Mouse (Mus musculus): Measurements from ENCODE around the gene Brpf3. TPM values are rescaled to one million over a fixed set of nuclear protein-coding genes. Genes with fewer than 3 reads are reported as not detected.

The Brpf3 gene
- polyA plus RNA-seq, 1 experiment from 2014 or later, result 9.1 TPM

DNA sequence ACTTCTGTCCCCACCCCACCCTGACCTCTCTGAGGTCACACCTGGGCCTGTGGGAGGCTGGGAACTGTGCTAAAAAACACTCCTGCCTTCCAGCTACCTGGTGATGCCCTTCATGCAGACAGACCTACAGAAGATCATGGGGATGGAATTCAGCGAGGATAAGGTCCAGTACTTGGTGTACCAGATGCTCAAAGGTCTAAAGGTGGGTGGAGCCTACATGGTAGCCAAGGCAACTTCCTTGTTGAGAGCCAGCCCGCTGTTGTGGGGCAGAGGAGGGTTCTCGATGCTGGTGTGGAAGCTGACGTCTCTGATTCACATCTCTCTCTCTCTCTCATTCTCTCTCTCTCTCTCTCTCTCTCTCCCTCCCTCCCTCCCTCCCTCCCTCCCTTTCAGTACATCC, 25.7 kb upstream of the Brpf3 start:
- Histone ChIP-seq H3K27ac (replicated peaks) (no peak overlapping the region), H3K36me3 (replicated peaks) (peaks cover 4% of the 10 kb centered on the region; the same call in 1 of the 2 replicates), H3K4me1 (peaks cover 3% of the 10 kb centered on the region), H3K4me3 (no peak overlapping the region), H3K9me3 (no peaks in the 10 kb centered on the region), H3K27me3 (replicated peaks; ENCODE audit: low read depth, poor library complexity, severe bottlenecking) (peaks cover 23% of the 10 kb centered on the region)
- WGBS, result 88% methylated on average over 4 of the region's 4 CpGs
- no peak for DNase-seq (ENCODE audit: low spot score)

DNA sequence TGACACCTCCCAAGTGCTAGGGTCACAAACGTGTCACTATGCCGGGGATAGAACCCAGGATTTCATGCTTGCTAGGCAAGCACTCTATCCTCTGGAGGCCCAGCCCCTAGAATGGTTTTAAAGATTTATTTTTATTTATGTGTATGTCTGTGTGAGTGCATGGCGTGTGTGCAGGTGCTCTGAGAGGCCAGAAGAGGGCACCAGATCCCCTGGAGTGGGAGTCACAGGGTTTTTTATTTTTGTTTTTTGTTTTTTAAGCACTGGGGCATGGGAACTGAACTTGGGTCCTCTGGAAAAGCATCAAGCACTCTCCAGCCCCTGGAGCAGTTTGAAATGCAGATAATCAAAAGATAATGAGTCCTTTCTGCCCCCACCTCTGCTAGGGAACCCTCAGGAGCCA, 24.1 kb upstream of the Brpf3 start:
- WGBS, result 90% methylated on average over 3 of the region's 3 CpGs
- Histone ChIP-seq H3K27ac (replicated peaks) (0 out of 2 replicates have a peak overlapping the region, but pooled peaks have one; percentile 37), H3K9me3 (no peaks in the 10 kb centered on the region)

DNA sequence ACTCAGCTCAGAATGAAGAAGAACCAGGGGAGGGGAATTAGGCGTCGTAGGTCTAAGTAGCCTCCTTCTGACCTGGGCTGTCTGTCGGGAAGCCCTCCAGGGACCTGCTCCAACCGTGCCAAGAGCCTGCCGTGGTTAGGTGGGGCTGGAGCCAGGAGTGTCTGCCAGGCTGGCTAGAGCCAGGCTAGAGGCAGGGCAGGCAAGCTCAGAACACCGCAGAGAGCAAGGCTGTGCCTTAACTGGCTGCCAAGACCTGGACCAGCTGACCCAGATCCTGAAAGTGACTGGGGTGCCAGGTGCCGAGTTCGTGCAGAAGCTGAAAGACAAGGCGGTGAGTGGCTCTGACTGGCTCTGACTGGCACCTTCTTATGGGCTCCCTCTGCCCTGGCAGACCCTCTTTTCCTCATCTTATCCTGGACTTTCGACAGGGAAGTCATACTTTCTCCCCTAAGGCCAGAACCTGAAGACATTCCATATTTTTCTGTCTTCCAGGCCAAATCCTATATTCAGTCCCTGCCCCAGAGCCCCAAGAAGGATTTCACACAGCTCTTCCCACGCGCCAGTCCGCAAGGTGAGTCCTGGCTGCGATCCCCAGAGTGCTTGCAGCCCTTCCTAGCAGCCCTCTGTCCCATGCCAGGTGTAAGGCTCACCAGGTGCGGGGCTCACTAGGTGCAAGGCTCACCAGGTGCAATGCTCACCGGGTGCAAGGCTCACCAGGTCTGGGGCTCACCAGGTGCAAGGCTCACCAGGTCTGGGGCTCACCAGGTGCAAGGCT, 23.5 kb upstream of the Brpf3 start:
- H3K27me3 ChIP-seq (replicated peaks; ENCODE audit: low read depth, poor library complexity, severe bottlenecking), result peaks cover under 1% of the 10 kb centered on the region; the same call in 1 of the 2 replicates
- DNase-seq (ENCODE audit: low spot score), result no peak
- WGBS, result 89% methylated on average over 16 of the region's 16 CpGs
- peaks cover 4% of the 10 kb centered on the region; the same call in 1 of the 2 replicates for H3K36me3 ChIP-seq (replicated peaks)
- peaks cover 10% of the 10 kb centered on the region for H3K4me1 ChIP-seq
- no peak overlapping the region for H3K4me3 ChIP-seq
- no peaks in the 10 kb centered on the region for H3K9me3 ChIP-seq
- H3K27ac ChIP-seq (replicated peaks), result 0 out of 2 replicates have a peak overlapping the region, but pooled peaks have one; percentile 37

More for the DNA sequence above, 24.1 kb upstream of the Brpf3 start:
- Histone ChIP-seq H3K4me1 (peaks cover 10% of the 10 kb centered on the region), H3K4me3 (no peak overlapping the region), H3K27me3 (replicated peaks; ENCODE audit: low read depth, poor library complexity, severe bottlenecking) (peaks cover 7% of the 10 kb centered on the region), H3K36me3 (replicated peaks) (peaks cover 4% of the 10 kb centered on the region; the same call in 1 of the 2 replicates)
- no peak for DNase-seq (ENCODE audit: low spot score)

DNA sequence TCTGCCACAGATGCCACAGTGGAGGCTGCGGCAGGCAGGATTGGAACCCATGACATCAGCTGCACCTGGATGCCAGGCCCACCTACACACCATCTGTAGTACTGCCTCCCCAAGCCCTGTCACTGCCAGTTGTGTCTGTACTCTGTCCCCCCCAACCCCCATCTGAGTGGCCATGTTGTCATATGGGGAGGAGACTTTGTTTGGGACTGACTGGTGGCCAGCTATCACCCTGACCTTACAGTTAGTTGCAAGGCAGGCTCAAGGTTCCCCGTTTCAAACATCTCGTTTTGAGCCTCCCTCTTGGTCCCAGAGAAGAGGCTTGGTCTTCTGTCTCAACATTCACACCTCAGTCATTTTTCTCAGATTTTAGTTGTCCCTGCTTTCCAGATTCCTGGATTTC, 21.2 kb upstream of the Brpf3 start:
- Histone ChIP-seq H3K27me3 (replicated peaks; ENCODE audit: low read depth, poor library complexity, severe bottlenecking) (no peaks in the 10 kb centered on the region), H3K4me1 (peaks cover 10% of the 10 kb centered on the region), H3K4me3 (no peak overlapping the region), H3K9me3 (no peaks in the 10 kb centered on the region), H3K27ac (replicated peaks) (no peak overlapping the region), H3K36me3 (replicated peaks) (peaks cover 4% of the 10 kb centered on the region; the same call in 1 of the 2 replicates)
- WGBS, result 90% methylated on average over 3 of the region's 3 CpGs
- no peak for DNase-seq (ENCODE audit: low spot score)

DNA sequence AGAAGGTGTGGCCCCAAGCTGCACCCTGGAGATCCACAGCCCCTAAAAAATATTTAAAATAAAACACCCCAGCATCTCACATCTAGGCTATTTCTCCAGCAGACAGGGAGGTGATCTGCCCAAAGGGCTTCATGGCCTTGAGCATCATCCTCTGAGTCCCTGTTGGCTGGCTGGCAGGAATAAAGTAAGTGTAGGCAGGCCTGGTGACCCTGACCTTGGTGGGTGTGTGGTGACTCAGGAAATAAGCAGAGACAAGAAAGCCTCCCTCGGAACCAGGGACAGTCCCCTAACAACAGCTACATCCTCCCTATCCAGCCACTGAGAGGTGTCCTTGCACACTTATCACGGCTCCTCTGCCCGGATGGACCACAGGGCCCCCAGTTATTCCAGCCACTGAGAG, 20.1 kb upstream of the Brpf3 start:
- no peaks in the 10 kb centered on the region for H3K27me3 ChIP-seq (replicated peaks; ENCODE audit: low read depth, poor library complexity, severe bottlenecking)
- peaks cover 10% of the 10 kb centered on the region for H3K4me1 ChIP-seq
- 72% methylated on average over 3 of the region's 3 CpGs for WGBS
- no peak for DNase-seq (ENCODE audit: low spot score)
- H3K9me3 ChIP-seq, result no peaks in the 10 kb centered on the region
- no peak overlapping the region for H3K27ac ChIP-seq (replicated peaks)
- H3K4me3 ChIP-seq, result no peak overlapping the region
- H3K36me3 ChIP-seq (replicated peaks), result peaks cover 4% of the 10 kb centered on the region; the same call in 1 of the 2 replicates

DNA sequence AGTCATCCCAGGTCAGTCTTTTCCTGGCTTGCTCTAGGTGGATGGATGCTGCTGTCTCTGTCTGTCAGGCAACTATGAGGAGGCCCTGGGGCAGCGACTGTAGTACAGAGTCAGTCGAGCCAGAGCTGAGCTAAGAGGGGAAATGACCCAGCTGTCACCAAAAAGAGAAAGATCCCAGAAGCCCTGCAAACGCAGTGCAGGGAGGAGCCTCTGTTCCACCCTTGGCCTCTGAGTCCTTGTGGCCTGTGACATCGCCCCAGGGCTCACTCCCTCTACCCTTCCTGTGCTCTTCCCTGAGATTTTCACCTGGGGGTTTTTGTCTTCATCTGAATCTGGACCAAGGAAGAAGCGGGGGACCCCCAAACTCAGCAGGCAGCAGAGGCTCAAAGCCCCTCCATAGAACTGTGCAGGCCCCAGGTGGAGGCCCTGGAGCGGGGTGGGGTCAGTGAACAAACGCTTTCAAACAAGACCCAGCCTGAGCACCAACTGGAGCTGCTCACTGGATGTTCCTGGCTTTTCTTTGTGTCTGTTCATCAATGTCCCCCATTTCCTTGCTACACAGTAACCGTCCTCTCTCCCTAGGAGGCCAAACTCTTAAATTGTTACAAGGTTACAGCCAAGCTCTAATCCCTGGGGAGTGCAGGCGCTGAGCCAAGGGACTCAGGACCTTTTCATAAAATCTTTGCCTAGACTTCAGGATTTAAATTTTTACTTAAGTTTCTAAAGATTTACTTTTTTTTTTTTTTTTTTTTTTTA, 19.4 kb upstream of the Brpf3 start:
- WGBS, result 52% methylated on average over 9 of the region's 9 CpGs
- H3K36me3 ChIP-seq (replicated peaks), result no peaks in the 10 kb centered on the region; the same call in 1 of the 2 replicates
- no peaks in the 10 kb centered on the region for H3K27me3 ChIP-seq (replicated peaks; ENCODE audit: low read depth, poor library complexity, severe bottlenecking)
- peaks cover 10% of the 10 kb centered on the region for H3K4me1 ChIP-seq
- no peak for DNase-seq (ENCODE audit: low spot score)
- H3K27ac ChIP-seq (replicated peaks), result peak overlapping the region; percentile 51; the same call in 1 of the 2 replicates
- H3K9me3 ChIP-seq, result no peaks in the 10 kb centered on the region
- no peak overlapping the region for H3K4me3 ChIP-seq

DNA sequence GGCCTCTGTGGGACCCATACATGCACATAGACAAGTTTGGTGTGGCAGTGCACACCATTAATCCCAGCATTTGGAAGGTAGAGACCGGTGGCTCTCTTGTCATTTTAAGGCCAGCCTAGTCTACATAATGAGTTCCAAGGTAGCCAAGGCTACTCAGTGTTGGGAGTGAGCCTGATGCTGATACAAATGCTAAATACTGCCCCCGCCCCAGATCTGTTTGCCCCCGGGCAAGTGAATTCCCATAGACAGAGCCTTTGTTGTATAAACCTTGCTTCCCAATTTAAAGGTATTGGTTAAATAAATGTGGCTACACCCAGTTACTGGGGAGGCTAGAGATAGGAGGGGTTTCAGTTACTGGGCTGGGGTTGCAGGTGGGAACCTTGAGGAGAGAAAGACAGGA, 15.9 kb upstream of the Brpf3 start:
- Histone ChIP-seq H3K36me3 (replicated peaks) (no peaks in the 10 kb centered on the region), H3K9me3 (no peaks in the 10 kb centered on the region), H3K27ac (replicated peaks) (no peak overlapping the region), H3K27me3 (replicated peaks; ENCODE audit: low read depth, poor library complexity, severe bottlenecking) (no peaks in the 10 kb centered on the region), H3K4me3 (no peak overlapping the region), H3K4me1 (peaks cover 10% of the 10 kb centered on the region)
- DNase-seq (ENCODE audit: low spot score), result no peak
- WGBS, result 85% methylated on average over 3 of the region's 3 CpGs

DNA sequence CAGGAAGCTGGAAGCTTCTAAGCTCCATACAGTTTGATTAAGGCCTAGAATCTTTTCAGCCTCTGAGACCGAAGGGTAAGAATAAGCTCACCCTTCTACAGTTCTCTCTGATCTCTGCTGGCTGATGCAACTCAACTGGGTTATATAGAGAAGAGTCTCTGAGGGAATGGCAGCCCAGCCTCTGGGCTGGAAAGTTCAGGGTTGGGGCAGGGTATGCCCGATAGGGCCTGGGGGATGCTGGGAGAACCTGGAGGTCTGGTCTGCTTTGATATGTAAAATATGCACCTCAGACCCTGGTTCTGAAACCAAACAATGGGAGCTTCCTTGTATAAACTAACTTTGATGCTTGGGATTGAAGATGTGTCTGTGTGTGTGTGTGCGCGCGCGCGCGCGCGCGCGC, 13.4 kb upstream of the Brpf3 start:
- no peak for DNase-seq (ENCODE audit: low spot score)

DNA sequence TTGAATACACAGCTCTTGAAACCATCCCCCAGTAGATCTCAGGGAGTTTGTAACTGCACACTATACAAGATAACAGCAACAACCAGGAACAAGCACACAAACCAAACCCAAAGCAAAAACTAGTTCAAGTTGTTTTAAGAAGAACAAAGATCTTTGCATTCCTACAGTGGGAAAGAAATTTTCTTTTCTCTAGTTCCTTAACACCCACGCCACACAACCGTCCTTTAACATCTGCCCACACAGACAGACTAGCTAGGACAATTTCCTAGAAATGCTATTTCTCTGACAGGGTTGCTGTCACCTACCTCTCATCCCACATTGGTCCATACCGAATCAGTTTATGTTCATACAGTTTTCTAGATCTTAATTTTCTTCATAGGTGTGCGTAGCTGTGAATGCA, 3.9 kb upstream of the Brpf3 start:
- Histone ChIP-seq H3K4me1 (peaks cover 24% of the 10 kb centered on the region), H3K27ac (replicated peaks) (no peak overlapping the region), H3K27me3 (replicated peaks; ENCODE audit: low read depth, poor library complexity, severe bottlenecking) (0 out of 2 replicates have a peak, but pooled peaks cover 3% of the 10 kb centered on the region), H3K4me3 (no peak overlapping the region), H3K9me3 (0 out of 2 replicates have a peak, but pooled peaks cover 6% of the 10 kb centered on the region), H3K36me3 (replicated peaks) (no peaks in the 10 kb centered on the region)
- WGBS, result 90% methylated on average over 4 of the region's 4 CpGs
- no peak for DNase-seq (ENCODE audit: low spot score)

More for the DNA sequence above, 13.4 kb upstream of the Brpf3 start:
- H3K36me3 ChIP-seq (replicated peaks), result no peaks in the 10 kb centered on the region
- H3K9me3 ChIP-seq, result no peaks in the 10 kb centered on the region
- no peak overlapping the region for H3K4me3 ChIP-seq
- H3K27ac ChIP-seq (replicated peaks), result no peak overlapping the region
- H3K4me1 ChIP-seq, result no peaks in the 10 kb centered on the region
- WGBS, result 96% methylated on average over 12 of the region's 12 CpGs
- H3K27me3 ChIP-seq (replicated peaks; ENCODE audit: low read depth, poor library complexity, severe bottlenecking), result no peaks in the 10 kb centered on the region

DNA sequence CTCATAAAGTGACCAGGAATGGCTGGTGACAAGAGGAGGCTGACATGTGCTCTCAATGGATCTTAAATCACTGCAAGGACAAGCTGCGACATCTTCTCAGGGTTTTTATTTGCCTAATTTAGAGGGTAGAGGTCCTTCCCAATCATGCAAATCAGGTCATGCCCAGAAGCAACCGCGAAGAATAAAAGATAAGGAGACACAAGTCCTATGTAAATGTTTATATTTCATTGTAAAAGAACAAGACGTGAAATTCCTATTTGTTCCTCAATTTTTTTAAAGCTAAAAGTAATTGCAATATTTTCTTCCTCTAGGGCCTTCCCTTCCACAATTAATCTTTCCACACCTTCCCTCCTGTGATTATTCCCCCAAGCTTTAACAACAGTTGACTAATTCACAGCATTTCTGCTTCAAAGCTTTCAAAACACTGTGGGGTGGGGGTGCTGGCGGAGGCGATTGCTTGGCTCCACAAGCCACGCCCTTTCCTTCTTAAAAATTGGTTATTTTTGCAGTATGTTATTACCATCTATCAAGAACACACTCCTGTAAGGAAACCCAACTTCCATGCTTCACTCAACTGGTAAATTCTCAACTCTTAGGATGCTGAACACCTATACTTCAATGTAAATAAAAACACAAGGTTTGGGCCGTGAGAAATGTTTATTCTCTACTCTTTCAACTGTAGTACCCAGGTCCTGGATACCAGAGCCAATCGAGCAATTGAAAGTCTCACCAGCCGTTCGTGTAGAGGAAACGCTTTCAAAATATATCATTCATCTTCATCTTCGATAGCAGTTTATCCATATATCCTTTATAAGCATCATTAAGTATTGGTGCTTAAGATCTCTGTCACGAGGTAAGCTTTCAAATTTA, 1.4 kb upstream of the Brpf3 start:
- Histone ChIP-seq H3K27ac (replicated peaks) (peak overlapping the region; percentile 100), H3K9me3 (0 out of 2 replicates have a peak, but pooled peaks cover 6% of the 10 kb centered on the region), H3K36me3 (replicated peaks) (no peaks in the 10 kb centered on the region; the same call in 1 of the 2 replicates), H3K27me3 (replicated peaks; ENCODE audit: low read depth, poor library complexity, severe bottlenecking) (0 out of 2 replicates have a peak, but pooled peaks cover 3% of the 10 kb centered on the region), H3K4me1 (peaks cover 36% of the 10 kb centered on the region), H3K4me3 (peak overlapping the region; percentile 88)
- WGBS, result 27% methylated on average over 14 of the region's 14 CpGs
- no peak for DNase-seq (ENCODE audit: low spot score)

DNA sequence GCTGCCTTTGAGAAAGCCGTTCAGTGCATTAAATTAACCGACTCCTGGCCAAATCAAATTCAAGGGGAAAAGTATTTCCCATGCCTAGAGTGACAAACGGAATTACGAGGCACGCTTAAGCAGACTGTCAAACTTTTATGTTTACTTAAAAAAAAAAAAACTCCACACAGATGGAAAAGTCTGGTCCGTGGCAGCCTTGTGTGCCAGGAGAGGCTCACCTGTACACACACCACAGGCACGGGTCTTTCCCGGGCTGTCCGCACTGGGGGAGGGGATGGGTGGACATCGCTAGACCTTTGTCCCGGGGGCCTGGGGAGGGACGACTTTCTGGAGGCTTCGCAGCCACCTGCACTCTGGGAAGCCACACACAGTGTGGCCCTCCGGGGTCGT, 614 bp upstream of the Brpf3 start:
- DNase-seq (ENCODE audit: low spot score), result no peak
- Histone ChIP-seq H3K27ac (replicated peaks) (peak overlapping the region; percentile 100), H3K9me3 (0 out of 2 replicates have a peak, but pooled peaks cover 3% of the 10 kb centered on the region), H3K4me1 (peaks cover 36% of the 10 kb centered on the region), H3K4me3 (peak overlapping the region; percentile 88), H3K27me3 (replicated peaks; ENCODE audit: low read depth, poor library complexity, severe bottlenecking) (0 out of 2 replicates have a peak, but pooled peaks cover 3% of the 10 kb centered on the region), H3K36me3 (replicated peaks) (peaks cover 6% of the 10 kb centered on the region)
- under 1% methylated on average over 15 of the region's 15 CpGs for WGBS

All from embryonic facial prominence, embryonic 10.5 days (tissue).